Mouse (Mus musculus): Measurements from ENCODE around the gene Ppfia3.
A peak's percentile ranks its signal among the peaks of the same experiment; 100 is the strongest.

- TF ChIP-seq POLR2A (IDR thresholded peaks at IDR 0.05; ENCODE audit: low read depth, low read length) (peak; percentile 85), CTCF (IDR thresholded peaks at IDR 0.05; ENCODE audit: borderline replicate concordance, insufficient read depth, low read length) (no peak)
Measured at GRCm38 (mm10) chr7:45339410-45340065, 27.3 kb downstream of the Ppfia3 start.

All from embryonic fibroblast, embryonic 13.5 days (primary cell).